ENCODE assay signal across 25 mouse cellular contexts in the genomic region with DNA sequence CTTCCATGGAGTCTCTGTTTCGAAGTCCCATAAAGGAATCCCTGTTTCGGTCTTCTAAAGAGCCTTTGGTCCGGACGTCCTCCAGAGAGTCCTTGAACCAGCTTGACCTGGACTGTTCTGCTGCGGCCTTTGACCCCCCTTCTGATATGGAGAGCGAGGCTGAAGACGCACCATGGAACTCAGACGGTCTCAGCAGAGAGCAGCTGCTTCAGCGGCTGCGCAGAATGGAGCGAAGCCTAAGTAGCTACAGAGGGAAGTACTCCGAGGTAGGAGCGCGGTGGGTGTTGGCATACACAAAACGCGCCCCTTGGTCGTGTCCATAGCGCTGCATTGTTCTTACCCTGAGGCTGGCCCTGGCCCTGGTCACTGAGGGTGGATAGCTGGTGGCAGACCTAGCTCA. TPM values are rescaled to one million over a fixed set of nuclear protein-coding genes. Genes with fewer than 3 reads are reported as not detected.
"Had no signal": no experiment of that assay in that cellular context is flagged by ENCODE, and none has a peak within 500 bp of the region (broad histone marks: within the 10 kb centered on the region; RNA-seq: fewer than 3 reads in every experiment).

No protein-coding gene starts in this region.

- H3K9ac ChIP-seq: liver, embryonic 14.5 days; midbrain, embryonic 13.5 days; neural tube, embryonic 13.5 days had no signal

- ATAC-seq: midbrain, embryonic 13.5 days; midbrain, embryonic 16.5 days had no signal

- H3K4me1 ChIP-seq: midbrain, embryonic 13.5 days; neural tube, embryonic 13.5 days had no signal

- H3K9me3 ChIP-seq: midbrain, embryonic 10.5 days; midbrain, embryonic 13.5 days; neural tube, embryonic 13.5 days had no signal

- H3K27me3 ChIP-seq: midbrain, embryonic 13.5 days; neural tube, embryonic 13.5 days had no signal

- H3K4me2 ChIP-seq: liver, embryonic 11.5 days; midbrain, embryonic 13.5 days; neural tube, embryonic 13.5 days had no signal

- H3K4me3 ChIP-seq: layer of hippocampus, adult 2 months; left cerebral cortex, adult 2 months; midbrain, embryonic 10.5 days; midbrain, embryonic 13.5 days; myocyte; neural tube, embryonic 13.5 days had no signal

- DNase-seq: kidney, adult 18-20 months; kidney, adult 9 months; kidney, postnatal 14 days; layer of hippocampus, adult 9-11 months; layer of hippocampus, postnatal 36 days; lung, adult 18-20 months; lung, postnatal 14 days; retina, postnatal 1 day; right cerebral cortex, postnatal 25 days; spleen, adult 18-20 months; thymus, adult 2 months; thymus, postnatal 14 days; thymus, postnatal 4 days had no signal

- H3K27ac ChIP-seq: layer of hippocampus, adult 2 months; left cerebral cortex, adult 2 months; liver, embryonic 14.5 days; macrophage; midbrain, embryonic 10.5 days; midbrain, embryonic 13.5 days; neural tube, embryonic 13.5 days had no signal

RNA-seq across cellular contexts. Expression of a gene that starts 49.0 kb away (rescaled TPM):
- polyA plus RNA-seq: kidney, embryonic 16.5 days; liver, embryonic 11.5 days; lung, embryonic 16.5 days; macrophage had no signal
